Mouse (Mus musculus): ENCODE measurements at regions not wholly inside any gene's neighbourhood (a gene's known extent, or its start where the extent isn't known, plus 50 kb on each side); places are given as distances from the start of the nearest gene placed in this dataset.
A peak's percentile ranks its signal among the peaks of the same experiment; 100 is the strongest.

DNA sequence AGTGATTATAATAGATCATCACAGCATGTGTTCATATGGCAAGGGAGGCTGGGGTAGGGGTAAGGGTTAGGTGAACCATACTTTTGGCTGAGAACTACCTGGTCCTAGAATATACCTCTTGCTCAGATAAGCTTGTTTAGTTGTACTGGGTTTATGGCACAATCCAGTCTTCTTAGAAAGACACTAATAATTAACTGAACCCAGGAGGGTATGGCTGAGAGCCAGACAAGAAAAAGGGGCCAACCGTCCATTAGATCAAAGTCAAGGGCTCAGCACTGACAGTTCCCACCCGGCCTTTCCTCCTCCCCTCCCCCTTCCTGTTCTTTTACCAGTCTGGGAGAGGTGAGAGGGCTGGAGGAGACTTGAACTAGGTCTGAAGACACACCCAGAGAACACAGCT is 61.5 kb upstream of the Acsl1 start:
- peaks cover 5 to 20% of the 10 kb centered on the region in 2 experiments; a peak in 2 of 4 replicates for H3K4me1 ChIP-seq (ENCODE audit: control insufficient read depth in 1 of 2, insufficient read depth in 2 of 2, low read length in 2 of 2)
- no peak for DNase-seq (ENCODE audit: low read depth, low spot score)
- no peak for TF ChIP-seq CHD2 (IDR thresholded peaks at IDR 0.05; ENCODE audit: low read length)
- TF ChIP-seq E2F4 (IDR thresholded peaks at IDR 0.05; ENCODE audit: borderline replicate concordance, low read depth, low read length), result no peak
- no peak for TF ChIP-seq KAT2A (conservative IDR thresholded peaks at IDR 0.05; ENCODE audit: low read depth, low read length)
- no peak for TF ChIP-seq MAX (IDR thresholded peaks at IDR 0.05; ENCODE audit: low read length)
- TF ChIP-seq RCOR1 (IDR thresholded peaks at IDR 0.05; ENCODE audit: low read depth, low read length), result no peak
- no peak for TF ChIP-seq TAL1 (IDR thresholded peaks at IDR 0.05; ENCODE audit: low read length)
- no peak for TF ChIP-seq MAFK (IDR thresholded peaks at IDR 0.05; ENCODE audit: borderline replicate concordance, low read depth, low read length)
- TF ChIP-seq NELFE (IDR thresholded peaks at IDR 0.05; ENCODE audit: low read depth, low read length), result no peak
- no peak for TF ChIP-seq MYB (IDR thresholded peaks at IDR 0.05; ENCODE audit: low read depth, low read length)
- H3K27ac ChIP-seq (ENCODE audit: control insufficient read depth, low read depth, low read length), result no peak overlapping the region
- H3K27me3 ChIP-seq (ENCODE audit: control insufficient read depth in 1 of 2, insufficient read depth in 2 of 2, low read length in 2 of 2), result peaks cover 0 to 1% of the 10 kb centered on the region in 2 experiments; a peak in 1 of 4 replicates
- no peaks in the 10 kb centered on the region for H3K9me3 ChIP-seq (replicated peaks; ENCODE audit: insufficient read depth, low read length)
- H3K4me3 ChIP-seq (ENCODE audit: control insufficient read depth in 1 of 2, insufficient read depth in 1 of 2, low read depth in 2 of 2, low read length in 2 of 2), result no peak overlapping the region
- H3K36me3 ChIP-seq (ENCODE audit: control insufficient read depth in 1 of 2, insufficient read depth in 2 of 2, low read length in 2 of 2), result peaks cover 0 to 16% of the 10 kb centered on the region in 2 experiments; a peak in 2 of 4 replicates
- H3K9ac ChIP-seq (ENCODE audit: control insufficient read depth, low read depth, low read length, poor library complexity, severe bottlenecking), result no peak overlapping the region
- no peaks in the 10 kb centered on the region for H3K79me2 ChIP-seq (ENCODE audit: control insufficient read depth, insufficient read depth, low read length, poor library complexity)

DNA sequence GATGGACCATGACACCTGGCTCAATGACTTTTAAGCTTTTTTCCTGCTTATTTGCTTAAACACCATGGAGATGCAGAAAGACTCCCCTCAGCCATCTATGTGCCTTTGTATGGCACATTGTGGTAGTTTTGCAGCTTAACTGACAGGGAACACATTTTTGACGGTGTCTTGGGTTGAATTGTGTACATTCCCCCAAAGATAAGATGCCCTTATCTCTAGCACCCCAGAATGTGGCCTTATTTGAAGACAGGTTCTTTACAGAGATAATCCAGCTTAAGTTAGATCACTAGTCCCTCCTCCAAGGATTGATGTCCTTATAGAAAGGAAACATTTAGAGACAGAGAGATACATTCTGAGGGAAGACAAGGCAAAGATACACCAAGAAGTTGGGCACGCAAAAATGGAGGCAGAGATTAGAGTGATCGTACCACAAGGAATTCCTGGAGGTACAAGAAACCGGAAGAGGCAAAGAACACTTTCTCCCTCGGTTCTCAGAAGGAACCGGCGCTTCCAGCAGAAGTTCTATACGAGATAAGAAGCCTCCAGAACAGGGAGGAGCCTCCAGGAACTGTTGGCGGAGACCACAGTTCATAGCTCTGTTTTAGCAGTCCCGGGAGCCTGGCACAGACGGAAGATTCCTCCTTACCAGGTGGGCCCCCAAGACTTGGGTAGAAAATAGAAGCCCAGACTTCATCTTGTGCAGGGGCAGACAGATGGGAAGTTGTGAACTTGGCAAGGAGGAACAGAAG is 58.8 kb upstream of the Acsl1 start:
- peak; percentile 74 for DNase-seq (ENCODE audit: low read depth, low spot score)
- H3K9ac ChIP-seq (ENCODE audit: control insufficient read depth, low read depth, low read length, poor library complexity, severe bottlenecking), result peak overlapping the region; percentile 47
- peak; percentile 33 for TF ChIP-seq SIN3A (IDR thresholded peaks at IDR 0.05; ENCODE audit: low read length)
- no peak for TF ChIP-seq ZMIZ1 (IDR thresholded peaks at IDR 0.05; ENCODE audit: low read depth, low read length)
- no peak for TF ChIP-seq RCOR1 (IDR thresholded peaks at IDR 0.05; ENCODE audit: low read depth, low read length)
- TF ChIP-seq HCFC1 (IDR thresholded peaks at IDR 0.05; ENCODE audit: low read depth, low read length), result no peak
- no peak for TF ChIP-seq JUND (IDR thresholded peaks at IDR 0.05; ENCODE audit: low read depth, low read length)
- TF ChIP-seq TCF12 (IDR thresholded peaks at IDR 0.05; ENCODE audit: low read depth, low read length), result peak; percentile 90
- TF ChIP-seq ETS1 (IDR thresholded peaks at IDR 0.05; ENCODE audit: low read depth, low read length), result peak; percentile 70; the same call in 1 of the 2 replicates
- TF ChIP-seq EP300 (IDR thresholded peaks at IDR 0.05; ENCODE audit: low read depth in 1 of 2, low read length in 2 of 2), result peak; percentile 79 to 83
- no peak for TF ChIP-seq ZKSCAN1 (IDR thresholded peaks at IDR 0.05; ENCODE audit: low read depth, low read length)
- TF ChIP-seq UBTF (IDR thresholded peaks at IDR 0.05; ENCODE audit: borderline replicate concordance, insufficient read depth, low read depth, low read length), result no peak
- peak; percentile 73 for TF ChIP-seq TAL1 (IDR thresholded peaks at IDR 0.05; ENCODE audit: low read length)
- TF ChIP-seq GATA1 (IDR thresholded peaks at IDR 0.05; ENCODE audit: low read depth, low read length), result peak; percentile 92
- peak; percentile 35; the same call in 1 of the 2 replicates for TF ChIP-seq ELF1 (IDR thresholded peaks at IDR 0.05; ENCODE audit: low read depth, low read length)
- TF ChIP-seq NELFE (IDR thresholded peaks at IDR 0.05; ENCODE audit: low read depth, low read length), result no peak
- TF ChIP-seq USF2 (IDR thresholded peaks at IDR 0.05; ENCODE audit: borderline replicate concordance in 1 of 2, insufficient read depth in 1 of 2, low read depth in 1 of 2, low read length in 2 of 2), result no peak
- TF ChIP-seq MXI1 (IDR thresholded peaks at IDR 0.05; ENCODE audit: low read depth, low read length), result no peak
- TF ChIP-seq BHLHE40 (IDR thresholded peaks at IDR 0.05; ENCODE audit: borderline replicate concordance, low read depth, low read length), result peak; percentile 19; the same call in 1 of the 2 replicates
- H3K4me1 ChIP-seq (ENCODE audit: control insufficient read depth in 1 of 2, insufficient read depth in 2 of 2, low read length in 2 of 2), result peaks cover 5 to 20% of the 10 kb centered on the region in 2 experiments; a peak in 2 of 4 replicates
- peak overlapping the region; percentile 62 for H3K27ac ChIP-seq (ENCODE audit: control insufficient read depth, low read depth, low read length)
- no peaks in the 10 kb centered on the region for H3K27me3 ChIP-seq (ENCODE audit: control insufficient read depth in 1 of 2, insufficient read depth in 2 of 2, low read length in 2 of 2)
- H3K36me3 ChIP-seq (ENCODE audit: control insufficient read depth in 1 of 2, insufficient read depth in 2 of 2, low read length in 2 of 2), result peaks cover 0 to 16% of the 10 kb centered on the region in 2 experiments; a peak in 2 of 4 replicates
- peak overlapping the region; percentile 42 to 64 for H3K4me3 ChIP-seq (ENCODE audit: control insufficient read depth in 1 of 2, insufficient read depth in 1 of 2, low read depth in 2 of 2, low read length in 2 of 2)
- no peaks in the 10 kb centered on the region for H3K79me2 ChIP-seq (ENCODE audit: control insufficient read depth, insufficient read depth, low read length, poor library complexity)
- no peaks in the 10 kb centered on the region for H3K9me3 ChIP-seq (replicated peaks; ENCODE audit: insufficient read depth, low read length)

Measured in MEL (cell line).